Mouse (Mus musculus) midbrain, postnatal 0 days (tissue): ENCODE measurements around the gene Aoah. TPM values are rescaled to one million over a fixed set of nuclear protein-coding genes. Genes with fewer than 3 reads are reported as not detected.

ENCODE experiments used
- ATAC-seq: fragments of 200-750 bp; cut with Nextera tagmentation; 2 replicates; pipeline ENCODE4 v1.8.0; 2017; ENCODE audit warnings: moderate number of reproducible peaks, mild to moderate bottlenecking, moderate TSS enrichment, moderate library complexity; ENCODE audit not compliant: low FRiP score
- DNase-seq: peaks from one replicate; pipeline ENCODE4 v3.0.0-alpha.2; 2015; ENCODE audit warnings: low spot score
- H3K27ac ChIP-seq: fragments of 300-500 bp; sonication (generic); 2 replicates; pipeline ENCODE4 v1.5.1; 2014; ENCODE audit warnings: low read depth, mild to moderate bottlenecking, low read length, mixed read lengths
- H3K27me3 ChIP-seq: fragments of 300-500 bp; sonication (generic); 2 replicates; pipeline ENCODE4 v1.6.1; 2014; ENCODE audit warnings: low read length, control low read depth, mixed read lengths; ENCODE audit not compliant: insufficient read depth
- H3K36me3 ChIP-seq: fragments of 300-500 bp; sonication (generic); 2 replicates; pipeline ENCODE4 v1.6.1; 2014; ENCODE audit warnings: low read length, control low read depth, mixed read lengths; ENCODE audit not compliant: insufficient read depth
- H3K4me1 ChIP-seq: fragments of 300-500 bp; sonication (generic); 2 replicates; pipeline ENCODE4 v1.6.1; 2014; ENCODE audit warnings: mild to moderate bottlenecking, control low read depth, antibody characterized with exemption, low read length, mixed read lengths; ENCODE audit not compliant: insufficient read depth
- H3K4me2 ChIP-seq: fragments of 300-500 bp; sonication (generic); 2 replicates; pipeline ENCODE4 v1.6.1; 2014; ENCODE audit warnings: low read depth, mild to moderate bottlenecking, low read length, mixed read lengths; ENCODE audit not compliant: poor library complexity, severe bottlenecking
- H3K4me3 ChIP-seq: fragments of 300-500 bp; sonication (generic); 2 replicates; pipeline ENCODE4 v1.5.1; 2014; ENCODE audit warnings: low read depth, mild to moderate bottlenecking, low read length, moderate library complexity
- H3K9ac ChIP-seq: fragments of 300-500 bp; sonication (generic); replicated peaks from 2 replicates; pipeline ENCODE4 v1.6.1; 2014; ENCODE audit warnings: mild to moderate bottlenecking, low read length, moderate library complexity, mixed read lengths; ENCODE audit not compliant: poor library complexity, severe bottlenecking
- H3K9me3 ChIP-seq: fragments of 300-500 bp; sonication (generic); 2 replicates; pipeline ENCODE4 v1.6.1; 2016; ENCODE audit warnings: low read length, control low read depth
- CTCF ChIP-seq: IDR thresholded peaks from 2 replicates; pipeline ENCODE4 v1.5.1; 2016; ENCODE audit warnings: antibody characterized with exemption, mild to moderate bottlenecking
- WGBS: fragments of 180-500 bp; shearing (Covaris S2); extraction: QIAGEN DNeasy Blood & Tissue Kit; methylation state at CpG from one replicate; pipeline ENCODE4 v1.1.7; 2014; 5-methylcytosine and 5-hydroxymethylcytosine counted together
- polyA plus RNA-seq: library from polyadenylated mRNA; unstranded; fragments of >200 nt; fragmentation: Nextera tagmentation; extraction: Ambion mirVana; gene quantifications from 2 replicates; pipeline ENCODE4 v1.2.1, GENCODE M21; 2015
- total RNA-seq: library from RNA; depleted of rRNA; stranded (reverse); fragments of >200 nt; gene quantifications from 2 replicates; pipeline ENCODE4 v1.2.3, GENCODE M21; 2014

The Aoah gene
- total and polyA plus RNA-seq, 2 experiments from 2014 or later, result 0.70 to 2.3 TPM

GRCm38 (mm10) chr13:21040589-21041199, 246.8 kb downstream of the Aoah start:
- Histone ChIP-seq H3K4me3 (no peak overlapping the region), H3K4me2 (no peak overlapping the region), H3K9ac (no peak overlapping the region), H3K4me1 (no peaks in the 10 kb centered on the region), H3K27me3 (no peaks in the 10 kb centered on the region), H3K36me3 (no peaks in the 10 kb centered on the region), H3K27ac (no peak overlapping the region), H3K9me3 (no peaks in the 10 kb centered on the region)
- ATAC-seq (no peak), DNase-seq (no peak)
- WGBS, result 83% methylated on average over 2 of the region's 2 CpGs
- no peak for TF ChIP-seq CTCF

- H3K9ac ChIP-seq, result no peak overlapping the region
- peak; percentile 47 for ATAC-seq
- no peaks in the 10 kb centered on the region for H3K27me3 ChIP-seq
- peak; percentile 74 for TF ChIP-seq CTCF
- no peak overlapping the region for H3K4me3 ChIP-seq
- H3K27ac ChIP-seq, result no peak overlapping the region
- no peaks in the 10 kb centered on the region for H3K36me3 ChIP-seq
- no peaks in the 10 kb centered on the region for H3K4me1 ChIP-seq
- H3K4me2 ChIP-seq, result no peak overlapping the region
- H3K9me3 ChIP-seq, result no peaks in the 10 kb centered on the region
- peak; percentile 69 for DNase-seq
- 50% methylated on average over 1 of the region's 1 CpGs for WGBS
Observed at GRCm38 (mm10) chr13:21050118-21050517, 256.2 kb downstream of the Aoah start.

GRCm38 (mm10) chr13:21066021-21066420, 272.1 kb downstream of the Aoah start:
- Histone ChIP-seq H3K27me3 (no peaks in the 10 kb centered on the region), H3K9me3 (0 out of 2 replicates have a peak, but pooled peaks cover 4% of the 10 kb centered on the region), H3K4me1 (no peaks in the 10 kb centered on the region), H3K4me3 (no peak overlapping the region), H3K27ac (no peak overlapping the region), H3K9ac (no peak overlapping the region), H3K36me3 (no peaks in the 10 kb centered on the region), H3K4me2 (no peak overlapping the region)
- TF ChIP-seq CTCF, result no peak
- ATAC-seq (no peak), DNase-seq (no peak)
- 84% methylated on average over 2 of the region's 2 CpGs for WGBS

- no peak within 1 kb of the TSS for H3K9ac ChIP-seq
- no peak for DNase-seq
- H3K4me1 ChIP-seq, result no peaks in the 10 kb centered on the region
- H3K9me3 ChIP-seq, result no peaks in the 10 kb centered on the region
- no peak within 1 kb of the TSS for H3K27ac ChIP-seq
- H3K27me3 ChIP-seq, result no peaks in the 10 kb centered on the region
- no peak for ATAC-seq
- no peak for TF ChIP-seq CTCF
- H3K4me3 ChIP-seq, result no peak within 1 kb of the TSS
- H3K4me2 ChIP-seq, result no peak within 1 kb of the TSS
- no peaks in the 10 kb centered on the region for H3K36me3 ChIP-seq
- WGBS, result 81% methylated on average over 3 of the region's 3 CpGs
Observed at GRCm38 (mm10) chr13:21074847-21075246, 280.9 kb downstream of the Aoah start, which contains the start of gene Olfr1370. Gene Olfr1370 (minus strand): TSS chr13:21074947.

- H3K27ac ChIP-seq, result no peak overlapping the region
- H3K36me3 ChIP-seq, result no peaks in the 10 kb centered on the region
- no peaks in the 10 kb centered on the region for H3K9me3 ChIP-seq
- no peak for ATAC-seq
- no peak overlapping the region for H3K9ac ChIP-seq
- H3K4me2 ChIP-seq, result no peak overlapping the region
- no peak for TF ChIP-seq CTCF
- no peaks in the 10 kb centered on the region for H3K27me3 ChIP-seq
- DNase-seq, result no peak
- no peak overlapping the region for H3K4me3 ChIP-seq
- H3K4me1 ChIP-seq, result no peaks in the 10 kb centered on the region
- 76% methylated on average over 2 of the region's 2 CpGs for WGBS
Observed at GRCm38 (mm10) chr13:21082686-21083085, 288.8 kb downstream of the Aoah start.
